In the genomic region with DNA sequence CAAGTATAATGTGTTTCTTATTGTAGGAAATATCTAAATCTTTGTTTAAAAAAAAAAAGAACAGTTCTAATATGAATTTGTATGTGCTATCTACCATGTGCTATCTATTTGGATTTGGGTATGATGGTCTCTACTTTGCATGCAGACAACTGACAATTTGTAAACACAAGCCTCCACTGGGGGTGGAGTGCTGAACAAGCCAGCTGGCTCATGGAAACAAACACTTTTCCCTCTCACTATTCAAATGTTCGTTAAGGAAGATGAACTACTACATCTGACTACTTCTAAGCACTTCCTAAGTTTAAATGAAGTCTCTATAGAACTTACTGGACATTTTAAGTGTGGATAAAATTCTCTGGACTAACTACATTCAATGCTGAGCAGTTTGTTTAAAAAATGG, we compare ENCODE assay signal across 26 mouse cellular contexts.
DNase-seq lines count a peak whose midpoint lies in the region; ATAC-seq and TF ChIP-seq lines count a peak whose summit lies in the region.
"Had no signal": no experiment of that assay in that cellular context is flagged by ENCODE, and none has a peak within 500 bp of the region (broad histone marks: within the 10 kb centered on the region; RNA-seq: fewer than 3 reads in every experiment).

No protein-coding gene starts in this region.

- WGBS in forebrain, postnatal 0 days, result 33% methylated on average over 1 of the region's 1 CpGs
- 85% methylated on average over 1 of the region's 1 CpGs for WGBS in forebrain, embryonic 10.5 days
- WGBS in lung, embryonic 16.5 days, result 49% methylated on average over 1 of the region's 1 CpGs
- 67% methylated on average over 1 of the region's 1 CpGs for WGBS in cerebellum, adult 2 months

- peak; percentile 60 for ATAC-seq in forebrain, postnatal 0 days
- ATAC-seq in lung, embryonic 16.5 days (ENCODE audit: low read depth), result peak; percentile 49; the same call in 1 of the 2 replicates
- ATAC-seq: activated CD4-positive, CD25-positive, alpha-beta regulatory T cell, adult 4 months; forebrain, embryonic 15.5 days; hindbrain, embryonic 16.5 days had no signal

- no peaks in the 10 kb centered on the region for H3K27me3 ChIP-seq in forebrain, postnatal 0 days (ENCODE audit: insufficient read depth, low read length)
- H3K27me3 ChIP-seq in forebrain, embryonic 10.5 days (ENCODE audit: poor library complexity, severe bottlenecking), result no peaks in the 10 kb centered on the region
- no peaks in the 10 kb centered on the region for H3K27me3 ChIP-seq in lung, embryonic 16.5 days (ENCODE audit: control insufficient read depth, insufficient read depth, low read depth, low read length)
- no peaks in the 10 kb centered on the region for H3K27me3 ChIP-seq in cerebellum, adult 2 months (ENCODE audit: control insufficient read depth, insufficient read depth, low read length)
- H3K27me3 ChIP-seq: embryonic facial prominence, embryonic 12.5 days; embryonic facial prominence, embryonic 15.5 days; forebrain, embryonic 12.5 days; forebrain, embryonic 15.5 days; heart, embryonic 12.5 days; heart, embryonic 15.5 days; hindbrain, embryonic 13.5 days had no signal

- peaks cover 39% of the 10 kb centered on the region for H3K36me3 ChIP-seq in forebrain, postnatal 0 days (ENCODE audit: insufficient read depth)
- H3K36me3 ChIP-seq in forebrain, embryonic 10.5 days (replicated peaks), result peaks cover 58% of the 10 kb centered on the region
- peaks cover 27% of the 10 kb centered on the region for H3K36me3 ChIP-seq in lung, embryonic 16.5 days (ENCODE audit: control insufficient read depth, insufficient read depth, low read length)

- DNase-seq in forebrain, postnatal 0 days, result no peak
- no peak for DNase-seq in forebrain, embryonic 10.5 days (ENCODE audit: extremely low spot score, low spot score)
- DNase-seq in layer of hippocampus, adult 9-10 months (ENCODE audit: low spot score), result peak; percentile 11
- no peak for DNase-seq in layer of hippocampus, postnatal 25 days (ENCODE audit: extremely low spot score in 1 of 2, low spot score in 1 of 2)
- DNase-seq in lung, postnatal 25 days (ENCODE audit: low spot score), result no peak
- DNase-seq in cerebellum, adult 2 months, result no peak
- DNase-seq: adrenal gland, adult 8-10 months; adrenal gland, postnatal 25 days; cerebellum, adult 18-20 months; cerebellum, adult 9-11 months; cerebellum, postnatal 25 days; gastrocnemius, postnatal 25 days; heart, adult 18-20 months; heart, postnatal 10 days; heart, postnatal 36 days had no signal

- TF ChIP-seq POLR2A in cerebellum, adult 2 months (IDR thresholded peaks at IDR 0.05; ENCODE audit: borderline replicate concordance, insufficient read depth, low read length), result no peak

- H3K27ac ChIP-seq in forebrain, postnatal 0 days (ENCODE audit: low read depth, low read length), result no peak overlapping the region
- H3K27ac ChIP-seq in forebrain, embryonic 10.5 days, result no peak overlapping the region
- no peak overlapping the region for H3K27ac ChIP-seq in lung, embryonic 16.5 days (ENCODE audit: low read length)
- H3K27ac ChIP-seq in cerebellum, adult 2 months (ENCODE audit: insufficient read depth, low read length), result no peak overlapping the region
- H3K27ac ChIP-seq: embryonic facial prominence, embryonic 12.5 days; embryonic facial prominence, embryonic 15.5 days; forebrain, embryonic 12.5 days; forebrain, embryonic 15.5 days; heart, embryonic 15.5 days; hindbrain, embryonic 10.5 days; hindbrain, embryonic 13.5 days had no signal

- H3K4me1 ChIP-seq in forebrain, postnatal 0 days (ENCODE audit: insufficient read depth), result no peaks in the 10 kb centered on the region
- H3K4me1 ChIP-seq in forebrain, embryonic 10.5 days, result no peaks in the 10 kb centered on the region
- no peaks in the 10 kb centered on the region for H3K4me1 ChIP-seq in lung, embryonic 16.5 days (replicated peaks; ENCODE audit: control insufficient read depth, insufficient read depth, low read length)
- H3K4me1 ChIP-seq in cerebellum, adult 2 months (ENCODE audit: control insufficient read depth, insufficient read depth, low read length), result peaks cover 7% of the 10 kb centered on the region
- H3K4me1 ChIP-seq: embryonic facial prominence, embryonic 12.5 days; embryonic facial prominence, embryonic 15.5 days; forebrain, embryonic 12.5 days; forebrain, embryonic 15.5 days; heart, embryonic 12.5 days; heart, embryonic 15.5 days; hindbrain, embryonic 10.5 days; hindbrain, embryonic 13.5 days had no signal

- H3K4me3 ChIP-seq in forebrain, postnatal 0 days (ENCODE audit: low read depth, low read length), result no peak overlapping the region
- no peak overlapping the region for H3K4me3 ChIP-seq in forebrain, embryonic 10.5 days
- H3K4me3 ChIP-seq in lung, embryonic 16.5 days (ENCODE audit: low read length), result no peak overlapping the region
- H3K4me3 ChIP-seq in cerebellum, adult 2 months (replicated peaks; ENCODE audit: insufficient read depth, low read depth, low read length), result no peak overlapping the region
- H3K4me3 ChIP-seq: embryonic facial prominence, embryonic 12.5 days; embryonic facial prominence, embryonic 15.5 days; forebrain, embryonic 12.5 days; forebrain, embryonic 15.5 days; heart, embryonic 12.5 days; heart, embryonic 15.5 days; hindbrain, embryonic 10.5 days; hindbrain, embryonic 13.5 days had no signal

- no peak for TF ChIP-seq CTCF in forebrain, postnatal 0 days (IDR thresholded peaks at IDR 0.05; ENCODE audit: low read depth)
- no peak for TF ChIP-seq CTCF in cerebellum, adult 2 months (IDR thresholded peaks at IDR 0.05; ENCODE audit: borderline replicate concordance, insufficient read depth, low read depth, low read length)

- no peaks in the 10 kb centered on the region for H3K9me3 ChIP-seq in forebrain, postnatal 0 days (ENCODE audit: low read length)
- no peaks in the 10 kb centered on the region for H3K9me3 ChIP-seq in forebrain, embryonic 10.5 days
- no peaks in the 10 kb centered on the region for H3K9me3 ChIP-seq in lung, embryonic 16.5 days (ENCODE audit: control insufficient read depth, low read length)
- H3K9me3 ChIP-seq: embryonic facial prominence, embryonic 12.5 days; embryonic facial prominence, embryonic 15.5 days; forebrain, embryonic 12.5 days; forebrain, embryonic 15.5 days; heart, embryonic 12.5 days; heart, embryonic 15.5 days; hindbrain, embryonic 10.5 days; hindbrain, embryonic 13.5 days had no signal

- H3K4me2 ChIP-seq in forebrain, postnatal 0 days (ENCODE audit: low read depth), result no peak overlapping the region
- no peak overlapping the region for H3K4me2 ChIP-seq in lung, embryonic 16.5 days (ENCODE audit: low read depth, low read length)
- H3K4me2 ChIP-seq: embryonic facial prominence, embryonic 12.5 days; embryonic facial prominence, embryonic 15.5 days; forebrain, embryonic 12.5 days; forebrain, embryonic 15.5 days; heart, embryonic 12.5 days; heart, embryonic 15.5 days; hindbrain, embryonic 13.5 days had no signal

- H3K9ac ChIP-seq in forebrain, postnatal 0 days, result no peak overlapping the region
- no peak overlapping the region for H3K9ac ChIP-seq in lung, embryonic 16.5 days (ENCODE audit: low read length)
- H3K9ac ChIP-seq: embryonic facial prominence, embryonic 12.5 days; embryonic facial prominence, embryonic 15.5 days; forebrain, embryonic 12.5 days; forebrain, embryonic 15.5 days; heart, embryonic 12.5 days; heart, embryonic 15.5 days; hindbrain, embryonic 13.5 days had no signal
